Mouse (Mus musculus) CH12.LX (cell line): ENCODE measurements around the gene Pla2r1.

Experiments used
- CHD1 ChIP-seq: IDR thresholded peaks from 2 replicates; pipeline ENCODE4 v1.6.1; 2012; ENCODE audit warnings: low read depth, low read length, improper control_type of control experiment, inconsistent platforms
- CTCF ChIP-seq, 2 experiments: IDR thresholded peaks in 1 of 2; conservative IDR thresholded peaks in 1 of 2; 2 replicates each; pipeline ENCODE4 v1.5.1; 2011 to 2012; ENCODE audit warnings: low read depth in 2 of 2, low read length in 2 of 2, improper control_type of control experiment in 1 of 2, inconsistent platforms in 1 of 2, mild to moderate bottlenecking in 1 of 2, moderate library complexity in 1 of 2
- EP300 ChIP-seq: IDR thresholded peaks from 2 replicates; pipeline ENCODE4 v1.6.1; 2011; ENCODE audit warnings: low read length, improper control_type of control experiment
- HCFC1 ChIP-seq: IDR thresholded peaks from 2 replicates; pipeline ENCODE4 v1.6.1; 2012; ENCODE audit warnings: low read depth, mild to moderate bottlenecking, inconsistent platforms, low read length, improper control_type of control experiment
- MXI1 ChIP-seq: IDR thresholded peaks from 2 replicates; pipeline ENCODE4 v1.6.1; 2011; ENCODE audit warnings: mild to moderate bottlenecking, low read depth, low read length, improper control_type of control experiment
- POLR2A ChIP-seq: IDR thresholded peaks from 2 replicates; pipeline ENCODE4 v1.6.1; 2011; ENCODE audit warnings: low read depth, mild to moderate bottlenecking, improper control_type of control experiment, low read length
- UBTF ChIP-seq: IDR thresholded peaks from 2 replicates; pipeline ENCODE4 v1.6.1; 2012; ENCODE audit warnings: low read depth, mild to moderate bottlenecking, inconsistent platforms, low read length, improper control_type of control experiment, moderate library complexity
- ZC3H11A ChIP-seq: IDR thresholded peaks from 2 replicates; pipeline ENCODE4 v1.6.1; 2012; ENCODE audit warnings: low read depth, mild to moderate bottlenecking, inconsistent platforms, low read length, improper control_type of control experiment
- ZKSCAN1 ChIP-seq: IDR thresholded peaks from 2 replicates; pipeline ENCODE4 v1.6.1; 2012; ENCODE audit warnings: low read depth, inconsistent platforms, low read length, improper control_type of control experiment, borderline replicate concordance

DNA sequence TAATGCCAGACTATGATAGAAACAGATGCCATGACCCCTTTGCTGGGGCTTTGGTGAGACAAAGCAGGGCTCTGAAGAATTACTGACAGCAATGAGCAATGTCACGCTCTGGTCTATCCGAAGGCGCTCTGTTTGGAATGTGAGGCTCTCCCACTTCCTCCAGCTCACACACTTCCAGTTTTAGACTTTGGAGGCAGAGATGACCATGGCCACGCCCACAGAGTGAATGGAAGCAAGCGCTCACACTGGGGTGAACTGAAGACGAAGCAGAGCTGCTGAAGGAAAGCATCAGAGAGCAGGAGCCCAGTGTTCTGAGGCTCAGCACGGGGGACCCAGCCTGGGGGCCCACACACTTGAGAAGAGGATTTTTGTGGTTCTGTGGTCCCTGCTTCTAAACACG is 37.3 kb downstream of the Pla2r1 start:
- TF ChIP-seq ZKSCAN1 (no peak), EP300 (no peak), ZC3H11A (no peak), HCFC1 (no peak), POLR2A (no peak), CHD1 (no peak), MXI1 (no peak), CTCF (conservative IDR thresholded peaks at IDR 0.05 in 1 of 2, IDR thresholded peaks at IDR 0.05 in 1 of 2; ENCODE audit: low read depth in 2 of 2, low read length in 2 of 2) (no peak), UBTF (no peak)
